Mouse (Mus musculus): ENCODE data around the gene Ywhag.

DNA sequence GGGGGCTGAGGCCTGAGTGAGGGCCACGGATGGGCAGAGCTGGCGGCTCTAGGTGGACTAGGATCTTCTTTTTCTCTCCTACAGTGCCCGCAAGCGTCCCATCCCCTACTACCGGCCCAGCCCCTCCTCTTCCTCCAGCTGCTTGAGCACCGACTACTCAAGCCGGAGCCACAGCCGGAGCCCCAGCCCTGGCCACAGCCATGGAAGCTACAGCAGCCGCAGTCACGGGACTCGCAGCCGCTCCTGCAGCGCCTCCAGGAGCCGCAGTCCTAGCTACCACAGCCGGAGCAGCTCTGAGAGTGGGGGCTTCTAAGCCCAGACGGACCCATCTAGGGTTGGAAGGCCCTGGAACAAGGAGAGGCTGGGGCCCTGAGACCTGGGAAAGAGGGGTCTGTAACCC lies 61.4 kb downstream of the Ywhag start:
- TF ChIP-seq GATA1 (IDR thresholded peaks at IDR 0.05; ENCODE audit: borderline replicate concordance, low read length) = no peak
- no peak for TF ChIP-seq FLI1 (IDR thresholded peaks at IDR 0.05; ENCODE audit: low read length)
